Mouse (Mus musculus): ENCODE measurements at regions not wholly inside any gene's neighbourhood (a gene's known extent, or its start where the extent isn't known, plus 50 kb on each side); places are given as distances from the start of the nearest gene placed in this dataset.
"Not testable (repeated sequence)": the region's sequence is repeated elsewhere in the genome, so short reads cannot be mapped to it uniquely, and the experiment has no call there.

DNA sequence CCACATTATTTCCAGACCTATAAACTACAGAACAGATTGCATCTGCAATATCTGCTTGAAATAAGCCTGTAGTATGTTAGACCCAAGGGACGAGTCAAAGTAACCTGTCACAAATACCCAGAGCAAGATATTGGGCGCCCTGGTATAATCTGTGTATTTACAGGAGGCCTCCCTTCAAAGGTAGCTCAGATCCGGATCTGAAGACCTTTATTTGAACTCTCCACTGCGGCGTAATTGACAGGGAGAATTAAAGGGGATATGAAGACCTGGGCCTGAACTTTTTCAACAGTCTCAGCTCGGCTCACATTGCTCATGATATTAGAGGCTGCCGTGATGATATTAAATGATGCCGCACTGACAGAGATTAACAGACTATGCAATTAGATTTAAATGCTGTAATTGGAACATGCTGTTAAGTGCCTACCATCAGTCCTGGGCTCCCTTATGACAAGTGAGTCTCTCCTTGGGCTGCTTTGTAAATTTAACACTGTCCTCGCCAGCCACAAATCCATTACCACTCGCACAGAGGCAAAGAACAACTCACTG is 289.8 kb upstream of the Nfia start:
- Histone ChIP-seq H3K36me3 (ENCODE audit: control insufficient read depth, insufficient read depth, low read length) (no peaks in the 10 kb centered on the region), H3K4me2 (replicated peaks; ENCODE audit: low read depth, low read length, severe bottlenecking) (no peak overlapping the region), H3K4me3 (replicated peaks; ENCODE audit: low read length) (no peak overlapping the region), H3K27me3 (ENCODE audit: control insufficient read depth, insufficient read depth, low read length) (no peaks in the 10 kb centered on the region), H3K4me1 (ENCODE audit: control insufficient read depth, insufficient read depth, low read length) (peaks cover 33% of the 10 kb centered on the region), H3K9ac (ENCODE audit: low read depth, low read length, severe bottlenecking) (no peak overlapping the region), H3K27ac (replicated peaks; ENCODE audit: low read depth, low read length) (no peak overlapping the region; the same call in 1 of the 2 replicates), H3K9me3 (ENCODE audit: control insufficient read depth, low read length) (no peaks in the 10 kb centered on the region)
- 13% methylated on average over 10 of the region's 10 CpGs for WGBS
- no peak for TF ChIP-seq POLR2A (IDR thresholded peaks at IDR 0.05; ENCODE audit: borderline replicate concordance, extremely low read depth, insufficient read depth, insufficient read length)
- DNase-seq (ENCODE audit: low spot score) (peak; percentile 69), ATAC-seq (ENCODE audit: low FRiP score, low read depth) (peak; percentile 88)

GRCm38 (mm10) chr4:97481836-97482235 is 290.7 kb upstream of the Nfia start:
- Histone ChIP-seq H3K27me3 (ENCODE audit: control insufficient read depth, insufficient read depth, low read length) (no peaks in the 10 kb centered on the region), H3K4me2 (replicated peaks; ENCODE audit: low read depth, low read length, severe bottlenecking) (no peak overlapping the region), H3K9me3 (ENCODE audit: control insufficient read depth, low read length) (no peaks in the 10 kb centered on the region), H3K4me1 (ENCODE audit: control insufficient read depth, insufficient read depth, low read length) (peaks cover 38% of the 10 kb centered on the region), H3K36me3 (ENCODE audit: control insufficient read depth, insufficient read depth, low read length) (no peaks in the 10 kb centered on the region), H3K9ac (ENCODE audit: low read depth, low read length, severe bottlenecking) (no peak overlapping the region), H3K4me3 (replicated peaks; ENCODE audit: low read length) (no peak overlapping the region), H3K27ac (replicated peaks; ENCODE audit: low read depth, low read length) (no peak overlapping the region)
- ATAC-seq (ENCODE audit: low FRiP score, low read depth) (no peak), DNase-seq (ENCODE audit: low spot score) (no peak)
- TF ChIP-seq POLR2A (IDR thresholded peaks at IDR 0.05; ENCODE audit: borderline replicate concordance, extremely low read depth, insufficient read depth, insufficient read length): no peak
- 66% methylated on average over 3 of the region's 3 CpGs for WGBS

GRCm38 (mm10) chr4:97476571-97477190 is 293.7 kb upstream of the Gm10192 start:
- DNase-seq (ENCODE audit: low spot score) (peak; percentile 73), ATAC-seq (ENCODE audit: low FRiP score, low read depth) (peak; percentile 90)
- Histone ChIP-seq H3K9ac (ENCODE audit: low read depth, low read length, severe bottlenecking) (no peak overlapping the region), H3K4me2 (replicated peaks; ENCODE audit: low read depth, low read length, severe bottlenecking) (no peak overlapping the region), H3K27ac (replicated peaks; ENCODE audit: low read depth, low read length) (0 out of 2 replicates have a peak overlapping the region, but pooled peaks have one; percentile 55), H3K4me1 (ENCODE audit: control insufficient read depth, insufficient read depth, low read length) (peaks cover 21% of the 10 kb centered on the region), H3K36me3 (ENCODE audit: control insufficient read depth, insufficient read depth, low read length) (no peaks in the 10 kb centered on the region), H3K9me3 (ENCODE audit: control insufficient read depth, low read length) (no peaks in the 10 kb centered on the region), H3K27me3 (ENCODE audit: control insufficient read depth, insufficient read depth, low read length) (no peaks in the 10 kb centered on the region), H3K4me3 (replicated peaks; ENCODE audit: low read length) (no peak overlapping the region)
- no peak for TF ChIP-seq POLR2A (IDR thresholded peaks at IDR 0.05; ENCODE audit: borderline replicate concordance, extremely low read depth, insufficient read depth, insufficient read length)
- 20% methylated on average over 3 of the region's 3 CpGs for WGBS

GRCm38 (mm10) chr4:97473492-97473891 is 290.5 kb upstream of the Gm10192 start:
- 89% methylated on average over 8 of the region's 8 CpGs for WGBS
- not testable (repeated sequence) for H3K4me3 ChIP-seq (replicated peaks; ENCODE audit: low read length); H3K4me2 ChIP-seq (replicated peaks; ENCODE audit: low read depth, low read length, severe bottlenecking); H3K27me3 ChIP-seq (ENCODE audit: control insufficient read depth, insufficient read depth, low read length); DNase-seq (ENCODE audit: low spot score); H3K9me3 ChIP-seq (ENCODE audit: control insufficient read depth, low read length); H3K9ac ChIP-seq (ENCODE audit: low read depth, low read length, severe bottlenecking); H3K27ac ChIP-seq (replicated peaks; ENCODE audit: low read depth, low read length); ATAC-seq (ENCODE audit: low FRiP score, low read depth); H3K36me3 ChIP-seq (ENCODE audit: control insufficient read depth, insufficient read depth, low read length)
- peaks cover 17% of the 10 kb centered on the region for H3K4me1 ChIP-seq (ENCODE audit: control insufficient read depth, insufficient read depth, low read length)

GRCm38 (mm10) chr4:97465932-97466666 is 283.1 kb upstream of the Gm10192 start:
- no peaks in the 10 kb centered on the region for H3K27me3 ChIP-seq (ENCODE audit: control insufficient read depth, insufficient read depth, low read length)
- ATAC-seq (ENCODE audit: low FRiP score, low read depth): peak; percentile 41
- no peak overlapping the region for H3K4me3 ChIP-seq (replicated peaks; ENCODE audit: low read length)
- DNase-seq (ENCODE audit: low spot score): no peak
- no peaks in the 10 kb centered on the region for H3K9me3 ChIP-seq (ENCODE audit: control insufficient read depth, low read length)
- no peak for TF ChIP-seq POLR2A (IDR thresholded peaks at IDR 0.05; ENCODE audit: borderline replicate concordance, extremely low read depth, insufficient read depth, insufficient read length)
- no peak overlapping the region; the same call in 1 of the 2 replicates for H3K27ac ChIP-seq (replicated peaks; ENCODE audit: low read depth, low read length)
- WGBS: 28% methylated on average over 6 of the region's 6 CpGs
- no peaks in the 10 kb centered on the region for H3K36me3 ChIP-seq (ENCODE audit: control insufficient read depth, insufficient read depth, low read length)
- H3K9ac ChIP-seq (ENCODE audit: low read depth, low read length, severe bottlenecking): no peak overlapping the region
- H3K4me2 ChIP-seq (replicated peaks; ENCODE audit: low read depth, low read length, severe bottlenecking): no peak overlapping the region
- H3K4me1 ChIP-seq (ENCODE audit: control insufficient read depth, insufficient read depth, low read length): peaks cover 9% of the 10 kb centered on the region
